Mouse (Mus musculus): Measurements from ENCODE around the gene Rab34.

GRCm38 (mm10) chr11:78166640-78167039 is 21.6 kb upstream of the Rab34 start:
- TF ChIP-seq CTCF (conservative IDR thresholded peaks at IDR 0.05; ENCODE audit: low read length), result no peak
- TF ChIP-seq NANOG (IDR thresholded peaks at IDR 0.05; ENCODE audit: borderline replicate concordance, low read length), result no peak
- TF ChIP-seq POU5F1 (IDR thresholded peaks at IDR 0.05; ENCODE audit: borderline replicate concordance, low read length), result no peak

Data from E14TG2a.4 (cell line).